Mouse (Mus musculus) megakaryocyte, embryonic 14.5 days (primary cell): ENCODE measurements around the gene Tmem59l.

ENCODE experiments used
- FLI1 ChIP-seq: IDR thresholded peaks from 2 replicates; pipeline ENCODE4 v1.6.1; 2012; ENCODE audit warnings: low read length, inconsistent platforms, mixed read lengths
- GATA1 ChIP-seq: IDR thresholded peaks from 3 replicates; pipeline ENCODE4 v1.6.1; 2012; ENCODE audit warnings: mixed read lengths, low read length, inconsistent platforms, borderline replicate concordance

DNA sequence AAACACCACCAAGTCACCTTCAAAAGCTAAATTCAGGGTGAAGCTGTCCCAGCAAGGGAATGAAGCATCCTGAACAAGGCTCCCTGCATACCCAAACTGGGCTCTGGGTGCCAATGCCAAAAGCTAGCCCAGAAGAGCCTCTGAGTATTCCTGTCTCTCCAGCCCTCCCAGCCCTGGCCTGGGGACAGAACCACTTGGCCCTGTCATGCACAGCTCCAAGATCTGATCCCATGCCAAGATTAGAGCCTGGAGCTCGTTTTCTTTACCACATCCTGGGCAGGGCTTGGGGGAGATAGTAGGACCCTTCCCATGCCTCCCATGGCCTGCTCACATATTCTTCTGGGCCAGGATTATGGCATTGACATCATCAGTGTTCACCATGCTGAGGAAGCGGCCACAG lies 32.4 kb upstream of the Tmem59l start:
- TF ChIP-seq GATA1: no peak
- TF ChIP-seq FLI1: no peak
